Mouse (Mus musculus) retina, postnatal 1 day (tissue): ENCODE measurements around the gene Zscan10.

Source experiments
- DNase-seq: peaks from one replicate; pipeline ENCODE4 v3.0.0-alpha.2; 2012

The Zscan10 gene

DNA sequence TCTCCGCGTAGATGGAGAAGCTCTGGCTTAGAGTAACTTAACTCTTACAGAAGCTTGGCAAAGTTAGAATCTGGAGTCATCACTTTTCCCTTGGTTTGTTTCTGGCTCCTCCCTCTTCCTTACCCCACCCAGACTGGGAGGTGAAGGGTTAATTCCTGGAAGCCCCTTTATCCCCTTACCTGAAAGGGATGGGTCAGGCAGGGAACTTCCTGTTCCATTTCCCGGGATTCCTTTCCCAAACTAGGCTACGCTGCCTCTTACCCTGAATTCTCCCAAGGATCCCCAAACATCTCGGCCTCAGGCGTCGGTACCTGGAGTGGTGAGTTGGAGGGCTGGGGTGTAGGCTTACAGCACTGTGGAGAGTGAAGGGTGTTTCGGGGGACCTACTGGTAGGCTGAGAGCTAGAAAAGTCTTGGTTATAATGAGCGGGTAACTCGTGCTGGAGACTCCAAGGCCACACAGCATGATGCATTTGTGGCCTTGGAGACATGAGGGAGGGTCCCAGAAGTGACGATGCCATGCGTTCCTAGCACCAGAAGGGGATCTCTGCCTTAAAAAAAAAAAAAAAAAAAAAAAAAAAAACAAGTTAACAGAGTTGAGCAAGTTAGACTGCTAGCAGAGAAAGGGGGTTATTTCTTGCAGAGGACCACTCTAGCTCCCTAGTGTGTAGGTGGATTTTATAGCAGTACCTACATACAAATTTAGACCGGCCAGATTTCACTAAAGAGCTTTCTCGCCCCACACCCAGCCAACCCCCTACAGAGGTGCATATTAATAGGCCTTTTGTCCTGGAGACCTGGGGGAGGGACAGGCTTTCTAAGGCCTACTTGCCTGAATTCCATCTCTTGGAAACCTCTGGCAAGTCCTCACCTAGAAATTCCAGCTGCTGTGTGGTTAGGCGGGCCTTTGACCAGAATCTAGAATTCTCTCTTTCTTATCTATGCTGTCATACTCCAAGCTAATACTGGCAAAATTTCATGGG lies at the start of gene Zscan10:
Gene Zscan10, plus strand, starts transcription at position 216 of the 982 bp plus-strand sequence.
- DNase-seq: no peak

DNA sequence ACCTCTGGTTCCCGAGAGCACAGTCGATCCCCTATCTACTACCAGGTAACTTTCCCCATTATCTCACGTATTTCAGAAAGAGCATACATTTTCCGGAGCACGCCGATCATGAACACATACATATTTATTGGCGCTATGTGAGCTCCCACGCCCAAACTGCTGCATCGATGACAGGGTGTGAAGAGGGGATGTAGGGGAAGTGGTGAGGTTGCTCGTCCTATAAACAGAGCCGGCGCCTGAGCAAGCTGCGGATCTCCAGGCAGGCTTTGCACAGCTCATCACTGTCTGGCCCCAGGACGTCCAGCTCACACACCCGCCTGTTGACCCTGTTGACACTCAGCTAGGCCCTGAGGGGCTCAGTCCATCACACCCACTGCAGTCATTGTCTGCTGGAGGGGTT lies 49.8 kb upstream of the Zscan10 start:
- DNase-seq: peak; percentile 57

DNA sequence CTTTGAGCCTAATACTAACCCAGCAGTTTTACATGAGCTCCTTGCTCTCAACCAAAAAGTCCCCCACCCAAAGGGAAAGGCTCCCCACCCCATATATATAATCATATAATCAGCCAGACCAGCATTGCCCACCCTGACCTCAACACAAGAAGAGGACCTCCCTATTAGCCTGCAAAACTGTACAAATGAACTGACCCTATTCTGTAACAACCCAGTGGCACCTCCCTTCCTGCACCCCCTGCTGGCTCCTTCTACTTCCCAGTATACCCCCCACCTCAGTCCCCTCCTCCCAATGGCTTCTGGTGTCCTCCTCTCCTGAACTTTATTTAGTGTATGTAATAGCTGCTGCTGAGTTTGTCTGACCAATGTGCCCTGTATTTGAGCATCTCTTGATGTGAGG lies 49.2 kb upstream of the Zscan10 start:
- peak; percentile 24 for DNase-seq

DNA sequence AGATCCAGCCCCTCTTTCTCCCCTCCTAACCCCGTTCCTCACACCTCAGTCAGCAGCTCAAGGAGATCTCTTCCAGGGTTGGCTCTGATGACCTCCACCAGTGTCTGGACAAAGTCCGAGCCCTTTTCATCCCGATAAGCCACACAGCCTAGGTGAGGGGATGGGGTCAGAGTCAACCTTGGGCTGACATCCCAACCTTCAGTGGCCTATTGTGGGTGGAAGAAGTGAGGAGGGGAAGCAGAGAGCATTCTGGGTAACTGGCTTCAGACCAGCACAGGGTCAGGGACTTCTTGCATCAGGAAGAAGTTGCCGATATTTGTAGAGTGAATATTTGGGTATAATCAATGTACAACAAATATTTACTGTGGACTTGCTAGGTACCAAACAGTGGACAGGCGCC lies 48.7 kb upstream of the Zscan10 start:
- DNase-seq: no peak

DNA sequence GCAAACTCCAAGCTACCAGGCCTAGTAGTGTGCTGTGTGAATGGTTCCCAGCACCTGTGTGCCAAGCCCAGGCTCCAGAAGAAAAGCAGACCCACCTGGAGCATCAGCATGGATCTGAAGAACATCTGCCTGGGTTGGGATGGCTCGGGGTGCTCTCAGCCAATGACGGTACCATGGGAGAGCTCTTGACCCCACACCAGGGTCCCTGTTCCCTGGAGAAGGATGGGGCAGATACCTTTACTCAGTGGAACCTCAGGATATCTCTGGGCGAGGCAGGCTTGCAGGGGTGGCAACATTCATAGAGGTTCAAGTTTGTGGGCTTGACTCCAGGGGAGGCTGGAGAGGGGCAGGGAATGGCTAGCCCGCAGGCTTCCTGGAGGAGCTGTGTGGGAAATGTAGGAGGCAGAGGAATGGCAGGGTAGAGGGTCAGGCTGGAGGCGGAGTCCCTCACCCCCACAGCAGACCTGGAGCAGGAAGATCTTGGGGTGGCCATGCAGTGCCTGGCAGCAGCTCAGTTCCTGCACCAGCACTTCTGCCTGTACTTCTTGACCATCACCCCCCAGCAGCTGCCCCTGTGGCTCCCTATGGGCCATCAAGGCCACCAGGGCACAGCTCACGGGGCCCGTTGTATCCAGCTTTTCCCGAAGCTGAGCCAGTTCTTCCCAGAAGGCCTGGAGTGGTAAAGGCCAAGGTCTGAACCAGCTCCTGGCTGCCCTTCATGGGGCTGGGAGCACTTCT lies 47.6 kb upstream of the Zscan10 start:
- DNase-seq: no peak

DNA sequence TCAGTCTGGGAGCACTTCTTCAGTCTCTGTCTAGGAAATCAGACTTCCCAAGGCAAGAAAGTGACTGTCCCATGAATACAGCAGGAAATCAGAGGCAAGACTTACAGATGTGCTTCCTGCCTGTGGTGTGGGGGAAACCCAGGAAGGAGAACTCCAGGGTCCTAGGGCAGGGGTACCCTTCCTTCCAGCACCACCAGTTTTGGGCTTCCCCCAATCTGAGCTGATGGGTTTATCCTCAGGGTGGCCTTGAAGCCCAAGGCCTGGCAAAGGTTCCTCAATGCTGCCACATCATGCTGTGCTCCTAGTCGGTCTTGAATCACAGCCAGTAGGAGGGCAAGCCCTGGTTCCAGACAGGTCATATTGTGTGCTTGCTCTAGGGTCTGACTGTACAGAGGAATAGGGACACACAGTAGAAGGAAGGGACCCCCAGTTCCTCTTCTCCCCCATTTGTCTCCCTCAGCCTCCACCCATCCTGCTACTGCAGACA lies 47.0 kb upstream of the Zscan10 start:
- no peak for DNase-seq

DNA sequence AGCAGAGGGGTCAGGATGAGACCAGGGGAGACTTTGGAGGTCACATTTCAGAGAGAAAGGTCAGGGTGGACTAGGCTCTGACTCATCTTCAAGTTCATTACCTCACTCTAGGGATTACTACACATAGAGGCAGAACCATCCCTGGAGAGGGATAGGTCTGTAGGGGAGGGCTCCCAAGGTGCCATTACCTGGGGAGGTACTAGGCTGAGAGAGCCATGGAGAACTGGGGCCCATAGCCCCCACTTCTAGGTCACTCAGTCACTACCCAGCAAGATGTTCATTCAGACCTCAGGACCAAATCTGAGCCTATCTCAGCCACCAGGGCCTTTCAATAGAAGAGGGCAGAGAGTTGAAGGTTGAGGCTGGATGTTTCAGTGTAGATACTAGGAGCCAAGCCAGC lies 46.3 kb upstream of the Zscan10 start:
- DNase-seq: no peak

DNA sequence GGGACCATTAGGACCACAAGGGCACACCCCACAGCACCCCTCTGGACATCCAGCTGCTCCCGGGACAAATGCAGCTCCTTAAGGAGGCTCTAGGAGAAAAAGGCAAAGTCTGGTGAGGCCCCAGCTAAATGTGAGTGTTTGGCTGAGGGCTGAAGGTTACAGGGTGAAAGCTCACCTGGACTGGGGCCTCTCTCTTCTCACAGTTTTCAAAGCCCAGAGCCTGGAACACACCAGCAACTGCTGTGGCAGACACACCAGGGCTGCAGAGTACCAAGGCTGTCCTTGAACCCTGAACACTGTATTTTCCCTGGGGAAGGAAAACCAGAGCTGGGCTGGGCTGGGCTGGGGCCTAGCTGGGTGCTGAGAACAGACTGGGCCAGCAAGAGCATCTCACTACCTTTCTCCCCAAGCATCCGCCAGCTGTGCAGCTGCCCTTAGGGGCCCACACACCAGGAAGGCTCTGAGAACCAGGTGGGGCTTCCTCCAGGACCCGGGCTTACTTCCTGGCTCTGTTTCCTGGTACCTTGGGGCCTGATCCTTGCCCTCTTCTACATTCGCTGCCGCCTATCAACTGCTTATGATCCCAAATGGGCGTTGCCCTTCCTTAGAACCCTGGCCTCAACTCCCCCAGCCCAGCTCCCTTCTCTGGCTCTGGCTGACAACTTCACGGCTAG lies 45.3 kb upstream of the Zscan10 start:
- DNase-seq: no peak

DNA sequence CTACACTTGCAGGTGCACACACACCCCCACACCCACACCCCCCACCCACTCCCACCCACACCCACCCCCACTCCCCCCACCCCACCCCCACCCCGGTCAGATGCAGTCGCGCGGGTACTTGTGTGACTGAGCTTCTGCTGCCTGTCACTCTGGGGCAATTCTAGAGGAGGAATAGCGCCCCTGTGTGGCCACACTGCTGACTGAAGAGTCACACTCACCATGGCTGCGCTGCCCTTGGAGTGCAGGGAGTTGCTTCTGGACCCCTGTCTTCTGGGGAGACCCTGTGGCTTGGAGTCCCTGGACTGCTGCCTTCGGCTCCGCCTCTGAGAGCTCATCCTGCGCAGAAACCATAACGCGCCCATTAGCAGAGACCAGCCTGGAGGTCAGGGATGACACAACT lies 40.9 kb upstream of the Zscan10 start:
- peak; percentile 61 for DNase-seq

DNA sequence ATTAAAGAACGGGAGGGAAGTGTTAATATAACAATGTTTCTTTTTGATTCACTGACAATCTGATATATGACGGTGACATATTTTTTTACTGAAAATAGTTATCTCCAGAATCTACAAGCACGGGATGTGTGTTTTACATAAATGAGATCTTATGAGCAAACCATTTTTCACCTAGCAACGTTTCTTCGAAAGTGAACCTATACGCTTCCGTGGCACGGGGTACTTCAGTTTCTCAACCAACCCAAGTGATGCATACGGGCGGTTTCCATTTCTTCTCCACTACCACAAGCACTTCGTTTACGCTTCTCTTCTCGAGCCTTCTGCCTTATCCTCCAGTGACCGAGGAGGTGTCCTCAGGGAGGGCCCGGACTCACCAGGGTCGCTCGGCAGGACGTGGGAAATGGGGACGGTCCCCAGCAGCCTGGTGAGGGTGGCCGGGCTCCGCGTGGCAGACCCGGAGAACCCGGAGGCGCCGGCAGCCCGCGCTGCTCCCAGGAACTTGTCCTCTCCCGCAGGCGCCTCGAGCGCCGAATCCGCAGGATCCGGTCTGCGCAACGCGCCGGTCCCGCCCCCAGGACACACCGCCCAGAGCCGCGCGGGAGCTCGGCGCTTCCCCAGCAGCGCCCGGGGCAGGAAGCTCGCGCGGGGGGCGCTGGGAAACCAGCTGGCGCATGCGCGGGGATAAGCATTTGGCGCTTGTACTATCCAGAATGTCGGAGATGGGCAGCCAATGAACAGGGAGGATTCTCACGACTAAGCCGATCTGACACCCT lies 36.9 kb upstream of the Zscan10 start, which contains the start of gene Zfp213:
Gene Zfp213, minus strand, starts transcription at position 644 of the 773 bp plus-strand sequence.
- peak; percentile 98 for DNase-seq

DNA sequence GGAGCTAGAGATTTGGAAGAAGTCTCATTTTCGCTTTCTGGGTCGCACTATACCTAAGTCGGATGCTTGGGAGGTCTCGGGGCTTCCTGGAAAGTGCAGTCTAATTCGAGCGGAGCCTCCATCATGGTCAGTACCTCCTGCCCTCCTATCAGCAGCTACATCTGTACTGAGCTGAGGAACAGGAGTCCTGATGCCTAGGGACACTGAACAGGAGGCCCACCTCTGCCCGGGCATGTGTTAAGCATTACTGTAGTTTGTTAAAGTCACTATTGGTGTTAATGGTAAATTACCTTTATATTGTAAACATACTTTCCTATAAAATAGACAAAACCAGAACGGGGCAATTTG lies 36.3 kb upstream of the Zscan10 start:
- DNase-seq: no peak

DNA sequence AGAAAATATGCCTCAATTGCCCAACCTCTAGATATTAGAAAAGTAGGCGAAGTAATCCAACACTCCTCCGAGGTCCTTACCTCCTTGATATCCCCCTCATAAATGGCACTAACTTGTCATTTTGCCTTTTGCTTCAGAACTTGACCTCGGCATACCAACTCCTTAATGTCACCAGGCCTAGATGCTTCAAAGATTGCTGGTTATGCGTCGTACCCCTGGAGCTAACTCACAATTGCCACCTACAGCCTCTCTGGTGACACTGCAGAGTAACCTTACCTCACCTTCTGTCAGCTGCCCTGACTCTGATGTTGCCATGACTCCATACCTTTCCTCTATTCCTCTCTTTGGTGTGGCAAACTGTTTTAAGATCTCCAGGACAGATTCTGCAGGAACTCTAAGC lies 33.9 kb upstream of the Zscan10 start:
- no peak for DNase-seq

DNA sequence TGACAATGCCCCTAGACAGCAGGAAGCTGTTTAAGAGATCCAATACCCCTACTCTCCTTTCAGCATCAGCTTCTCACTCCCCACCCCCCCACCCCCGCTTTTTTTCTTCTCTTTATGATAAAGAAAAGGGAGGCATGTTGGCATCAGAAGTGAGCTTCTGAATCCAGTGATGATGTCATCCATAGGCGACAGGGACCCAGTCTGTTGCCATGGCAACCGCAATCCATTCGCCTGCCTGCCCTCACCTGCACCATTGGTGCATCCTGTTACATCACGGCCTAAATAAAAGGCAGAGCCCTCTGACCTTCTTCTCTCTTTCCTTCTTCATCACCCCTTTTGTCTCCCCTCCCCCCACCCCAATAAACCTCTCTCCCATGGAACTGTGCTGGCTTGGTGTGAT lies 32.3 kb upstream of the Zscan10 start:
- no peak for DNase-seq

DNA sequence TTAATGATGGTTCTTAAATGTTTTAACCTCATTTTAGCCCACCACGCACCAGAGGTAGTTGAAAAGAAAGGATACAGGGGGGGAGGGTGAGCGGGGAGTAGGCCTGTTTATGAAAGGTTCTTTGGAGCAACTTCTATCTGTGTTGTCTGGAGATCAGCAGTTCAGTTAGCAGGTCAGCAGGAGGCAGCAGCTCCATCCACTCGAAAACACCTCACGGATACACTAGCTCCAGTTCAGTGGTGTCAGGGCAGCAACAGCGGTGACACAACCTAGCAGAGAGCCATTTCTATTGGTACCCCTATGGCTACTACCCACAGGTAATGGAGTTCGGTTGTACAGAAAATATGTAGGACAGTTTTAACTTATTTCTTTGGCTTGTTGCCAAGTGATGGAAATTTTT lies 30.6 kb upstream of the Zscan10 start:
- DNase-seq: peak; percentile 56

DNA sequence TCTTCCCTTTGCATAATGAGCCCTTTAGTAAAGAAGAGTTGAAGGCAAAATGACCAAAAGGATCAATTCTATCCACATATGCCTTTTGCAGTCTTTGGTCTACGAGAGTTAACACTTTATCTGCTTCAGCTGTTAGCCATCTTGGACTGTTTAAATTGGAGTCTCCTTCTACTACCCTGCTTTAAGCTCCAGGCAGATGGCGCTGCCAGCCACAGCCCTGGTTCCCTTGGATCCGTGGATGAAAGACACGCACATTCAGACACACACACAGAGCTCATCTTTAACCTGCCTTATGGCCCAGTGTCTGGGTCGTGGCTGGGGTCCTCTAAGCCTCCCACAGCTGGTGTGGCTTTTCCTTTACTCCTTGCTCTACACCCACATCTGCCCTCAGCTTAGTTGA lies 29.6 kb upstream of the Zscan10 start:
- DNase-seq: peak; percentile 49

DNA sequence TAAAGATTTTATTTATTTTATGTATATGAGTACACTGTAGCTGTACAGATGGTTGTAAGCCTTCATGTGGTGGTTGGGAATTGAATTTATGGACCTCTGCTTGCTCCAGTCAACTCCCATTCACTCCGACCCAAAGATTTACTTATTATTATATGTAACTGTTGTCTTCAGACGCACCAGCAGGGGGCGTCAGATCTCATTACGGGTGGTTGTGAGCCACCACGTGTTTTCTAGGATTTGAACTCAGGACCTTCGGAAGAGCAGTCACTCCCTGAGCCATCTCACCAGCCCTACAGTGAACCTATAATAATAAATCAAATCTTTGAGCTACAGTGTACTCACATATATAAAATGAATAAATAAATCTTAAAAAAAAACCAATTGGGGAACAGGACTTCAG lies 28.6 kb upstream of the Zscan10 start:
- no peak for DNase-seq

DNA sequence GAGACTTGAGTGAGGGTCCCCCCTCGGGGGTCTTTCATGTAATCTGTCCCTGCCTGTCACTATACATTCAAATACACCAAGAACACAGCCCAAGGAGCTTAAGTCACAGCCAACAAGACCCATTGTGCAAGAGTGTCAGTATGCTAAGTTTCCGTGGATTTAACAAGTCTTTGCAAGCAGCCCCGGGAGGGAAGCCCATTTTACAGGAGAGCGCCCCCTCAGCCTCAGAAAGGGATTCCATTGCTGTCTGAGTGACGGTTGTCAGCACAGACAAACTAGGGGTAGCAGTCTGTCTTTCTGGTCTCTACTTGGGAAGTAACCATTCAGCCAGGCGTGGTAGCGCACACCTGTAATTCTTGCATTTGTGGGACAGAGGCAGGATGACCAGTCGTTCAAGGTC lies 26.5 kb upstream of the Zscan10 start:
- no peak for DNase-seq

DNA sequence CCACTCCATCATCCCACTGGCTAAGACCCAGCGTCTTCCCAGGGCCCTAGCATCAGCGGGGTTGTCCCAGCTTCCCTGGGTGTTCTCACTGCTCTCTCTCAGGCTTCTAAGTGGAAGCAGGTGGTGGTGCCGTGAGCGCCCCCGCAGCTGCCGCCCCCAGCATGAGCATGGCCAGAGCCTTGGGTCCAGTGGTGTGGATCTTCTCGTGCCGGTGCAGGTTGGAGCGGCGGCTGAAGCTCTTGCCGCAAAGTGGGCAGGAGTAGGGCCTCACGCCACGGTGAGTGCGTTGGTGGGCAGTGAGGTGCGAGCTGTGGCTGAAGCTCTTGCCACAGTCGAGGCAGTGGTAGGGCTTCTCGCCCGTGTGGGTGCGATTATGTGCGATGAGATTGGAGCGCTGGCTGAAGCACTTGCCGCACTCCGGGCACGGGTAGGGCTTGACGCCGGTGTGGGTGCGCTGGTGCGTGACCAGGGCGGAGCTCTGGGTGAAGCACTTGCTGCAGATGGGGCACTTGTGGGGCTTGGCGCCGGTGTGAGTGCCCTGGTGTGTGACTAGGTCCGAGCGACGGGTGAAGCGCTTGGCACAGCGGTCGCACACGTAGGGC lies 24.6 kb upstream of the Zscan10 start:
- DNase-seq: no peak

DNA sequence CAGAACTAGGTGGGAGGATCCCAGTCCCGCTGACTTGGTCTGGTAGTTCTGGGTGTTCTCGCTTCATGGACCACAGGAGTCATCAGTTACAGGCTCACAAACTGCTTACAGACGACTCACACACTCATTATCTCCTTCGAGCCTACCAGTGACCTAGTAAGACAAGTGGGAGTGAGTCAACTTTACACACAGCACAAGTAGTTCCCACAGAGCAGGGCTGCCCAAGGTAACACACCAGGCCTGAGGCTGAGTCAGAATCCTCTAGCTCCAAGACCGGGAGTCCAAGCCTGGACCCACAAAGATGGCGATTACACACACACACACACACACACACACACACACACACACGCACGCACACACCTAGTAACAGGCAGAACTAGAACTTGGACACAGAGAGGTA lies 15.9 kb upstream of the Zscan10 start:
- no peak for DNase-seq

DNA sequence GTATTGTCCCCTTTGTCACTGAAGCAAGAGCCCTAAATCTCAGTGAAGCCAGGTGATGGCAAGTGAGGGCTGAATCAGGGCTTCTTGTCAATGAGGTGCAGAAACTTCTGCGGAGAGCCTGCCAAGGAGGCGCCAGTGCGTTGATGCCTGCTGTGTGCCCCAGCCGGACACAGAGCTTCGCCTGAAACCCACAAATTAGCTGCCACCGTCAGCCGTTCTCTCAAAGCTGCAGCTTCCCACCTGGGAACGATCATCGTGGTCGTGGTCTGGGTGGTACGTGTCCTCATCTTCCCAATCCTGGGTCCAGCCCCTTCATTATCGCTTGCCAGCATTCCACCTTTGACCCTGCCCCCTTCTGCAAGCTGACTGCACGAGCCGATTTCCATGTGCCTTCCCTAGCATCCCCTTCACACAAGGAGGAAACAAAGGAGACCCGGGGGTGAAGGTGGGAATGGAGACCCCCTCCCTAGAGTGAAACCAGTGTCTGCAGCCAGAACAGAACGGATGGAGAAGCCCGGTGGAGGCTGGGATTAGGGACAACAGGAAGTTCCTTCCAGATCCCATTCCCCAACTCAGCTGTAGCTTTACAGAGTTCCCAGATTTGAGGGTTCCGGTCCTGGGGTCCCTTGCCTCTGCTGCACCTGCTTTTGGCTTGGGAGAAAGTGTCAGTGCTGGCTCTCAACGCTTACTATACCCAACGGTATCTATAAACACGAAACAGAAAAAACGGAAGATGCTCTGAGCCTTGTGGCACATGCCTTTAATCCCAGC lies 14.8 kb upstream of the Zscan10 start:
- DNase-seq: peak; percentile 93

DNA sequence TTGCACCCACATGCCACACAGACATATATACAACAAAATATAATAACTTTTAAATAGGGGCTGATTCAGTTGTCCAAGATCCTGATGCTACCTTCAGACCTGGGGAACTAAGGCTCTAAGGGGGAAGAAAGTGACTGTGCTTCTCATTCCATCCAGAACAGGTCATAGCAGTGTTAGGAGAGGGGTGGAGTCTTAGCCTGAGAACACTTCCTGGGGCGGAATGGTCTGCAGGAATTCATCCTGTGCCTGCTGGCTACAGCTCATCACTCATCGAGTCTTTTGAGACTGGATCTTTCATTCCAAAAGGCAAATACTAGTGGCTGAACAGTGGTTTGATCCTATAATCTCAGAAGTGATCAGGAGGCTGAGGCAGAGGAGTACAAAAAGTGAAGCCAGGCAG lies 13.4 kb upstream of the Zscan10 start:
- no peak for DNase-seq
